Mouse (Mus musculus): ENCODE measurements around the gene Prkci. TPM values are rescaled to one million over a fixed set of nuclear protein-coding genes. Genes with fewer than 3 reads are reported as not detected.

The Prkci gene
- 40.3 and 41.9 TPM in 2 replicates for polyA plus RNA-seq (2015; fragmentation: Nextera tagmentation; extraction: Ambion mirVana)

DNA sequence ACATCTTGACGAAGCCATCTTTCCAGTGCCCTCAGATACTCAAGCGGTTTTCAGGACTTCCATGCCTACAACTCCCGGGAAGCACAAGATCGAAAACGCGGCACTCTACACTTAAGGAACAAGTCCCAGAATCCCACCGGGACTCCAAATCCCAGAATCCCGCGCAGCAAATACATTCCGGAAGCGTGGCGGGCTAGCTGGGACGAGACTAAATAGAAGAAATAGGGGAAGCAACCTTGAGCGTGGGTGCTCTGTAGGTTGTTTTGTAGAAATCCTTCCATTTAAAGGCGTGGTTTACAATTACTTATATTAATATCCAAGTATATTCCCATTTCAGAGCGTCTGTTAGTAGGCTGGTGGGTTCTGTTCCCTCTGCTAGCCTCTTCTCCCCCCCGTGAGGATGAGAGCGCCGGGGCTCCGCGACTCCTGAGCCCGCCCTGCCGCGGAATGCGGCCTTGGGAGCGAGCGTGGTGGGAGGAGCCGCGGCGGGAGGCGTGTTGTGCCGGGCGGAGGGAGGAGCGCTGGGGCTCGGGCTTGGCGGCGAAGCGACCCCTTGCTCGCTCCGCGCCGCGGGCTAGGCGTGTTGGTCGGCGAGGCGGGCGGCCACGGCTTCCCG lies at the start of gene Prkci:
Gene Prkci, plus strand, starts transcription at position 465 of the 616 bp plus-strand sequence.
- Histone ChIP-seq H3K9me3 (replicated peaks; ENCODE audit: control insufficient read depth, low read length) (no peaks in the 10 kb centered on the region), H3K4me2 (ENCODE audit: low read depth, low read length) (peak within 1 kb of the TSS; percentile 77), H3K9ac (ENCODE audit: low read length) (peak within 1 kb of the TSS; percentile 91), H3K36me3 (ENCODE audit: control insufficient read depth, insufficient read depth, low read length) (no peaks in the 10 kb centered on the region), H3K27ac (ENCODE audit: low read length) (peak within 1 kb of the TSS; percentile 82), H3K4me3 (replicated peaks; ENCODE audit: low read length) (peak within 1 kb of the TSS; percentile 93), H3K27me3 (ENCODE audit: control insufficient read depth, insufficient read depth, low read length) (no peaks in the 10 kb centered on the region), H3K4me1 (ENCODE audit: control insufficient read depth, insufficient read depth, low read length) (peaks cover 27% of the 10 kb centered on the region)
- WGBS: under 1% methylated on average over 48 of the region's 50 CpGs
- ATAC-seq (ENCODE audit: insufficient read depth, low FRiP score): peak; percentile 96

DNA sequence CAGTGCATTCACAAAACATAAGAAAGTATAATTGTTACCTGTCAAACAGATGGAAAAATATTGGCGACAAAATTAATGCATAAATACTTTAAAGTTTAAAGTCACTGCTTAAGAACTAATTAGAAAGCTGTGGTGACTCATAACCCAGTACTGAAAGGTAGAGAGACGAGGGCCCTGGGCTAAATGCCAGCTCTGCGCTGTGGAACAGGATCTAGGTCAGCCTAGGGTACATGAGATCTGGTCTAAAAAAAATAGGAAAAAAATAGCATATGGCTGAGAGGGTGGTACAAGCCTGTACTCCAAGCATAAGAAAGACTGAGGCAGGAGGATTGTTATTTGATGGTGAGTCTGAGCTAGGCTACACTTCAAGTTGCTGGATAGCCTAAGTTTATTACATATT lies 43.9 kb upstream of the Prkci start:
- Histone ChIP-seq H3K9ac (ENCODE audit: low read length) (no peak overlapping the region), H3K4me2 (ENCODE audit: low read depth, low read length) (no peak overlapping the region), H3K36me3 (ENCODE audit: control insufficient read depth, insufficient read depth, low read length) (peaks cover 17% of the 10 kb centered on the region), H3K27me3 (ENCODE audit: control insufficient read depth, insufficient read depth, low read length) (no peaks in the 10 kb centered on the region), H3K27ac (ENCODE audit: low read length) (no peak overlapping the region), H3K4me3 (replicated peaks; ENCODE audit: low read length) (no peak overlapping the region), H3K9me3 (replicated peaks; ENCODE audit: control insufficient read depth, low read length) (no peaks in the 10 kb centered on the region), H3K4me1 (ENCODE audit: control insufficient read depth, insufficient read depth, low read length) (no peaks in the 10 kb centered on the region)
- ATAC-seq (ENCODE audit: insufficient read depth, low FRiP score): no peak
- WGBS: 76% methylated on average over 3 of the region's 3 CpGs

DNA sequence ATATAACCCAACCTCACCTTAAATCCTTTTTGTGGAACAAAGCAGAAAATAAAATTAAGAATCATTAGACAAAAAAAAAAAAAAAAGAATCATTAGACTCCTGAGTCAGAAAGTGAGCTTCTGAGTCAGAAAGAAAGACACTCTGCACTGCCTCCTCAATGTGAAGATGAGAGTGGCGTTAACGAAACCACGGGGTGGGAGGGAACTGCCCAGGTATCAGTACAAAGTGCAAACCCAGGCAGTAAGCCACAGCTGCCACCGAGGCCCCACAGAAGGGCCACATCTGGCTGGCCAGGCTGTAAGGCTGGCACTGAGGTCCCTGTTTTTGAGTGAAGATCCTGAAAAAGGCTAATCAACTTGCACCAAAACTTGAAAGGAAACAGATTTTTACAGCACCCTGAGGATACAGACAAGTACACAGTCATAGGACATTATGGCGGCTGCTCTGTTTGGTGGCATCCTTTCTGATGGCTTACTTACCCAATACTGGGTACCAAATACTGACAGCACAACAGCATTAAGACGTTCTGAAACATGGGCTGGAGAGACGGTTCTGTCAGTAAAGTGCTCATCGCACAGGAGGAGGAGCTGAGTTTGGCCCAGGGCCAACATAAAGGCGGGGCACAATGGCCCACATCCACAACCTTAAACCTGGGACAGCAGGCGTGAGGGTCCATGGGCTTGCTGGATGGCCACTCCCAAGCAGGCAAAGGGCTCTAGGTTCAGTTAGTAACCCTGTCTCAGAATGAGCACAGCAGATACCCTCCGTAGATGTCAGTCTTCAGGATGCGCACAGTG lies 43.1 kb upstream of the Prkci start:
- Histone ChIP-seq H3K9ac (ENCODE audit: low read length) (no peak overlapping the region), H3K27me3 (ENCODE audit: control insufficient read depth, insufficient read depth, low read length) (no peaks in the 10 kb centered on the region), H3K4me3 (replicated peaks; ENCODE audit: low read length) (no peak overlapping the region), H3K9me3 (replicated peaks; ENCODE audit: control insufficient read depth, low read length) (no peaks in the 10 kb centered on the region), H3K4me2 (ENCODE audit: low read depth, low read length) (no peak overlapping the region), H3K27ac (ENCODE audit: low read length) (no peak overlapping the region), H3K4me1 (ENCODE audit: control insufficient read depth, insufficient read depth, low read length) (no peaks in the 10 kb centered on the region), H3K36me3 (ENCODE audit: control insufficient read depth, insufficient read depth, low read length) (peaks cover 11% of the 10 kb centered on the region)
- 86% methylated on average over 12 of the region's 12 CpGs for WGBS
- ATAC-seq (ENCODE audit: insufficient read depth, low FRiP score): no peak

DNA sequence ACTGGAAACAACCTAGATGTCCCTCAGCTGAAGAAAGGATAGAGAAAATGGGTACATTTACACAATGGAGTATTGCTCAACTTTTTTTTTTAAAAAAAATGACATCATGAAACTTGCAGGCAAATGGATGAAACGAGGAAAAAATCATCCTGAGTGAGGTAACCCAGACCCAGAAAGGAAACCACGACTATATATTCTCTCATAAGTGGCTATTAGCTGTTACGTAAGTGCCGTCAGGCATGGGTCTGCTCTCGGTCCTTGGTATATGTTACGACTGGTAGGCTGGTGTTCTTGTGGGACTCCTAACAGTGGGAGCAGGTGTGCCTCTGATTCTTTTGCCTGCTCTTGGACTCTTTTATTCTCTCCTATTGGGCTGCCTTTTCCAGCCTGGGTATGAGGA lies 39.2 kb upstream of the Prkci start:
- WGBS: 91% methylated on average over 6 of the region's 6 CpGs
- H3K4me2 ChIP-seq (ENCODE audit: low read depth, low read length): no peak overlapping the region
- H3K4me3 ChIP-seq (replicated peaks; ENCODE audit: low read length): no peak overlapping the region
- ATAC-seq (ENCODE audit: insufficient read depth, low FRiP score): no peak
- H3K4me1 ChIP-seq (ENCODE audit: control insufficient read depth, insufficient read depth, low read length): no peaks in the 10 kb centered on the region
- no peak overlapping the region for H3K27ac ChIP-seq (ENCODE audit: low read length)
- H3K36me3 ChIP-seq (ENCODE audit: control insufficient read depth, insufficient read depth, low read length): peaks cover 13% of the 10 kb centered on the region; the same call in 1 of the 2 replicates
- H3K27me3 ChIP-seq (ENCODE audit: control insufficient read depth, insufficient read depth, low read length): no peaks in the 10 kb centered on the region
- no peak overlapping the region for H3K9ac ChIP-seq (ENCODE audit: low read length)
- H3K9me3 ChIP-seq (replicated peaks; ENCODE audit: control insufficient read depth, low read length): no peaks in the 10 kb centered on the region

DNA sequence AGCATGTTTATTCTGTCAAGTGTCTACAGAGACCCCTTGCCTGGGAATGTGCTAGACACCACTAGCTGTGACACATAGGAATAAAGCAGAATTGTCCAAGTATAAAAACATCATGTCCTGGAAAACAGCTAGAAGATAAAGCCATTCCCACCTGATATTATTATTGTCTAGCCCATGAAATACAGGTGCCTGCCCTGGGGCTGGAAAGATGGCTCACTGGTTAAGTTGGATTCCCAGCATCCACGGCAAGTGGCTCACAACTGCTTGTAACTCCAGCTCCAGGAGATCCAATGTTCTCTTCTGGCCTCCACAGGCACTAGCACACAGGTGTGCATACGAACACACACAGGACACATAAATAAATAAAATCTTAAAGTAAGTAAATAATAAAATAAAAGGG lies 36.8 kb upstream of the Prkci start:
- H3K4me1 ChIP-seq (ENCODE audit: control insufficient read depth, insufficient read depth, low read length): no peaks in the 10 kb centered on the region
- no peaks in the 10 kb centered on the region for H3K9me3 ChIP-seq (replicated peaks; ENCODE audit: control insufficient read depth, low read length)
- 65% methylated on average over 2 of the region's 2 CpGs for WGBS
- H3K4me3 ChIP-seq (replicated peaks; ENCODE audit: low read length): no peak overlapping the region
- H3K36me3 ChIP-seq (ENCODE audit: control insufficient read depth, insufficient read depth, low read length): peaks cover 23% of the 10 kb centered on the region
- no peak overlapping the region for H3K27ac ChIP-seq (ENCODE audit: low read length)
- no peak overlapping the region for H3K9ac ChIP-seq (ENCODE audit: low read length)
- no peak for ATAC-seq (ENCODE audit: insufficient read depth, low FRiP score)
- no peak overlapping the region for H3K4me2 ChIP-seq (ENCODE audit: low read depth, low read length)
- H3K27me3 ChIP-seq (ENCODE audit: control insufficient read depth, insufficient read depth, low read length): no peaks in the 10 kb centered on the region

DNA sequence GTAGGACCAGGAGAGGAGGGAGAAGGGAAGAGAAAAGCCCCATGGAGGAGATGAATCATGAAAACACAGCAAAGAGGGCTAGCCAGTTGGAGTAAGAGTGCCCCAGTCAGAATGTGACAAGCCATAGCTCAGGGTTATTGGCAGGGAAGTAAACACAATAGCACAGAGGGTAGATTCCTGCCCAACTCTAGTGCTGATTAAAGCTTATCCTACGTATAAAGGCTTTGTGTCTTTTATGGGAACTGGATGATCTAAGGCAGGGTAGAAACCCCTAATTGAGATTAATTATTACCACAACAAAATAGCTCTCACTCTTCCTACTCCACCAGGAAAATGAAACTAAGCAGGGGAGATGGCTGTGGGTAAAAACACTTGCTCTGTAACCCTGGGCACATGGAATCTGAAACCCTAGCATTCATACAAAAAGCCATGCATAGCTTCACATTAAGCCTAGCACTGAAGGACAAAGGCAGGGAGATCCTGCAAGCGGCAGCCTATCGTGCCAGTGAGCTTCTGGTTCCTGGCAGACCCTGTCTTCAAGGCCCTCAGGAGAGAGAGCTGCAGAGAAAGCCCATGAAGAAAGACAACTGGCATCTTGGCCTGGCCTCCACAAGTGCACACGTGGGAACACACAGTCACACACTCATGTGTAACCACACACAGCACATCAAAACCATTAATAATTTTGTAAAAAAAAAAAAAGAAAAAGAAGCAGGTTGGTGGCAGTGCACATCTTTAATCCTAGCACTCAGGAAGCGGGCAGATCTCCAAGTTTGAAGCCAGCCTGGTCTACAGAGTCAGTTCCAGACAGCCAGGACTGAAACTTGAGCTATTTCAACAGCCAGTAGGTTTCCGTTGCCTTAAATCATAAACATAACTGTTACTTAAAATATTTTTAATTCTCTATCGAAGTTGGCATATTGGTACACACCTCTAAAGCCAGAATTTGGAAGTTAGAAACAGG lies 35.4 kb upstream of the Prkci start:
- no peak for ATAC-seq (ENCODE audit: insufficient read depth, low FRiP score)
- Histone ChIP-seq H3K4me1 (ENCODE audit: control insufficient read depth, insufficient read depth, low read length) (no peaks in the 10 kb centered on the region), H3K27ac (ENCODE audit: low read length) (no peak overlapping the region), H3K27me3 (ENCODE audit: control insufficient read depth, insufficient read depth, low read length) (no peaks in the 10 kb centered on the region), H3K4me3 (replicated peaks; ENCODE audit: low read length) (no peak overlapping the region), H3K36me3 (ENCODE audit: control insufficient read depth, insufficient read depth, low read length) (peaks cover 26% of the 10 kb centered on the region), H3K9me3 (replicated peaks; ENCODE audit: control insufficient read depth, low read length) (no peaks in the 10 kb centered on the region), H3K4me2 (ENCODE audit: low read depth, low read length) (no peak overlapping the region), H3K9ac (ENCODE audit: low read length) (no peak overlapping the region)
- WGBS: 67% methylated on average over 7 of the region's 7 CpGs

DNA sequence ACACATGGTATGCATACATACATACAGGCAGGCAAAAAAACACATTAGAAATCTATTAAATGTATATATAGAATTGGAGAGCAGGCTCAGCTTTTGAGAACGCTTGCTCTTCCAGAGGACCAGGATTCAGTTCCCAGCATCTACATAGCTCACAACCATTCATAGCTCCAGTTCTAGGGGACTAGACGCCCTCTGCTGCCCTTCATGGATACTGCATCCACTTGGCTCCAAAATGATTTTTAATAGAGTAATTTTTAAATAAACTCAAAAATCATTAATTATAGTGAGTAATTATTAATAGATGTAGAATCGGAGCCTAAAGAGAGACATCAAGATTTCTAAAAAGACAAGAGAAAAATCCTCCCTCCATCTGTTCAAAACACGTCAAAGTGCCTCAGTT lies 32.4 kb upstream of the Prkci start:
- no peak overlapping the region for H3K9ac ChIP-seq (ENCODE audit: low read length)
- H3K9me3 ChIP-seq (replicated peaks; ENCODE audit: control insufficient read depth, low read length): no peaks in the 10 kb centered on the region
- H3K4me3 ChIP-seq (replicated peaks; ENCODE audit: low read length): no peak overlapping the region
- no peak overlapping the region for H3K27ac ChIP-seq (ENCODE audit: low read length)
- no peak overlapping the region for H3K4me2 ChIP-seq (ENCODE audit: low read depth, low read length)
- no peaks in the 10 kb centered on the region for H3K27me3 ChIP-seq (ENCODE audit: control insufficient read depth, insufficient read depth, low read length)
- WGBS: 91% methylated on average over 4 of the region's 4 CpGs
- peaks cover 30% of the 10 kb centered on the region for H3K36me3 ChIP-seq (ENCODE audit: control insufficient read depth, insufficient read depth, low read length)
- no peak for ATAC-seq (ENCODE audit: insufficient read depth, low FRiP score)
- H3K4me1 ChIP-seq (ENCODE audit: control insufficient read depth, insufficient read depth, low read length): peaks cover 9% of the 10 kb centered on the region

DNA sequence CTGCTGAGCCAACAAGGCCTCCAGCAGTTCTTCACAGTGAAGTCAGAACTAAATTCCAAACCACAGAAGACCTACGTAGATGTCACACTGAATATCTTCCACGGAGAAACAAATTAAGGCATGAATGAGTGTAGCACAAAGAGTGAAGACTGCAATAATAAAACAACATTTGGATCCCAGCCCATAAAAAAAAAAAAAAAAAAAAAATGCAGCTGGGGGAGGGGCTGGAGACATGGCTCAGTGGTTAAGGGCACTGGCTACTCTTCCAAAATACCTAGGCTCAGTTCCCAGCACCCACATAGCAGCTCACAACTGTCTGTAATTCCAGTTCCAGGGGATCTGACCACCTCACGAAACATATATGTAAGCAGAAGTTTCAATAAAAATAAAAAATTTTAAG lies 31.3 kb upstream of the Prkci start:
- Histone ChIP-seq H3K27me3 (ENCODE audit: control insufficient read depth, insufficient read depth, low read length) (no peaks in the 10 kb centered on the region), H3K4me3 (replicated peaks; ENCODE audit: low read length) (no peak overlapping the region), H3K27ac (ENCODE audit: low read length) (no peak overlapping the region), H3K4me2 (ENCODE audit: low read depth, low read length) (no peak overlapping the region), H3K4me1 (ENCODE audit: control insufficient read depth, insufficient read depth, low read length) (peaks cover 10% of the 10 kb centered on the region), H3K9ac (ENCODE audit: low read length) (no peak overlapping the region), H3K9me3 (replicated peaks; ENCODE audit: control insufficient read depth, low read length) (no peaks in the 10 kb centered on the region), H3K36me3 (ENCODE audit: control insufficient read depth, insufficient read depth, low read length) (peaks cover 28% of the 10 kb centered on the region)
- WGBS: 91% methylated on average over 3 of the region's 3 CpGs
- ATAC-seq (ENCODE audit: insufficient read depth, low FRiP score): no peak

Data from stomach, embryonic 16.5 days (tissue).